Mouse (Mus musculus): ENCODE data around the gene Olfr1099. TPM values are rescaled to one million over a fixed set of nuclear protein-coding genes. Genes with fewer than 3 reads are reported as not detected.

Olfr1099 gene
- total RNA-seq (2023), result not detected

DNA sequence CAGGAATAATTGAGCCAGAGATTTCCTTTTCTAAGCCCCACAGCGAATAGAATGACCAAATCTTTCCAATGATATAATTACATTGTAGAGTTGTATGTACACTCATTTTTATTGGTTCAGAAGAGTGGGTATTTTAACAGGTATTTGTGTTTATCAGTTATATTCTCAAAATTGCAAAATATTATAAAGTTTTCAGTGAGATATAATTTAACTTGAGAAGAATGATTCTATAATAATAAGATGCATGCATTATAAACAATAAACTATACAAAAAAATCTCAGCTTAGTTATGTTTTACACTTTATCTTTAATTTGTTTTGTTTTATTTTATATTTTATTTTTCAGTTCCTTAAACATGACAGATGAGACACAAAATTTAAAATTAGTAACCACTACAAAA is at the start of gene Olfr1099:
TSS of gene Olfr1099 (minus strand) at position 101 of the 400 bp plus-strand sequence.

DNA sequence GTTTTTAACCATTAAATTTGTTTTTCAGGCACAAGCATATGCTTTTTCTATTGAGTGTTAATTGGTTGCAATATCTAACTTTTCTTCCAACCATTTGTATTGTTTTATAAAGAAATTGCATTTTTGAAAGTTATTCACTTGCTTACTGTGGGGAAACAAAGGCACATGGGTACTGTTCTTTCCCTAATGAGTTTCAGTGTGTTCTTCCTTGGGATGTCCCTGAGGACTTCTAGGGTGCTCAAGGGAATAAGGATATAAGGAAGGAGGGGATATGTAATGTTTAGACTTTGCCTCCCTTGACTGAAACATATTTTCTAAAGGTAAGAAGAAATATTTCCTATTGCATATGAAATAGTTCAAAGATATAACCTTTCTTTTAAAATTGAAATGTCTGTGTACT is 37.6 kb upstream of the Olfr1099 start, which contains the start of gene Olfr1102:
TSS of gene Olfr1102 (plus strand) at position 301 of the 400 bp plus-strand sequence.

DNA sequence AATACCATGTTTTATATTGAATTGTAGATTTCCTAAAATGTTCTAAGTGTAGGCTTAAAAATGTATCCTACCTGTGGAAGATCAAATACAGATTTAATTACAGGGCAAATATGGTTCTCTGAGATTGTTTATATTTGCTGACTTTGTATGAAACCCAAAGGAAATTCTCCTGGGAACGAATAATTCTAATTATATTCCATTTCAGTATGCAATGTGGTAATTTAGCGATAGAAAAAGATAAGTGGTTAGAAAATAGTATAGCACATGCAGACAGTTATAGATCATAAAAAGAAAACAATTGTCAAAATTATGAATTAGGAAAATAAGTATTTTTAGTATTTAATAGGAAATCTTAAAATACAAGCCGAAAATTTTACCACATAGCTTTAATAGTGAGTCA is 30.6 kb upstream of the Olfr1099 start, which contains the start of gene Olfr1101:
TSS of gene Olfr1101 (minus strand) at position 101 of the 400 bp plus-strand sequence.

DNA sequence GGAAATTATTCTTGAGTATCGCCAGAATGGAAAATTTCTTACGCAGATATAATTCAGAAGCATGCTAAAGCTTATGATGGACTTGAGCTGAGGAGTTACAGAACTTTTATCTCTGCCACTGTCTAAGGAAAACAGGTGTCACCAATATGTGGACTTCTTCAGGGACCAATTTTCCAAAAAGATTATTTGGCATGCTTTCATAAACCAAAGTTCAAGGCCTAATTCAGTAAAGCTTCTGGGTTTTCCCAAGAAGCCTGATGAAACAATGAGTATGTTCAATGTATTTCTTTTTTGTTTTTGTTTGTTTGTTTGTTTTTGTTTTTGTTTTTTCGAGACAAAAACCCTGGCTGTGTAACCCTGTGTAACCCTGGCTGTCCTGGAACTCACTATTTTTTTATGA is 19.4 kb upstream of the Olfr1099 start, which contains the start of gene Olfr1100:
TSS of gene Olfr1100 (minus strand) at position 101 of the 400 bp plus-strand sequence.

DNA sequence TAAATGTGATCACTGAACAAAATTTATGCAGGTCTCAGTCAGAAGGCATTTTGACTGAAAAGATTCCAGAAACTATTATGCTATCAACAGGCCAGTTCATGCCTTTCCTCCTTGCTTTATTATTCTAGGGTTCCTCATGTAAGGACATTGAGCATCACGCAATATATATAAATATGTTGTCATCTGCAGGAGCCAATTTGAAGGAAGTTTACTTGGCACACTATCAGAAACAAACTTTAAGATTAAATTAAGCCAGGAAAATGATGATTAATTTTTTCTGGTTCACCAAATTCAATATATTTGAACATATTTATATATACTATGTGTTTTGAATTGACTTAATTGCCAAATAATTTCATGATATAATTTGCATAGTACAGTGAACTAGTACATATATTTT is 36.0 kb downstream of the Olfr1099 start, which contains the start of gene Olfr1098:
TSS of gene Olfr1098 (minus strand) at position 101 of the 400 bp plus-strand sequence.

Other genes starting within 250 kb of the Olfr1099 start
- gene Olfr1089, start 227.0 kb downstream of the Olfr1099 start, total RNA-seq (2023), result not detected
- gene Olfr1090, start 201.7 kb downstream of the Olfr1099 start, total RNA-seq (2023), result not detected
- gene Olfr1093, start 178.2 kb downstream of the Olfr1099 start, total RNA-seq (2023), result not detected
- not detected for gene Olfr141, start 150.7 kb downstream of the Olfr1099 start, total RNA-seq (2023)
- gene Olfr1094, start 136.0 kb downstream of the Olfr1099 start, total RNA-seq (2023), result not detected
- gene Olfr1095, start 109.0 kb downstream of the Olfr1099 start, total RNA-seq (2023), result not detected
- not detected for gene Gm13723, start 85.9 kb downstream of the Olfr1099 start, total RNA-seq (2023)
- gene Olfr1097, start 68.5 kb downstream of the Olfr1099 start, total RNA-seq (2023), result not detected
- gene Olfr1098, start 36.1 kb downstream of the Olfr1099 start, total RNA-seq (2023), result not detected
- not detected for gene Olfr1100, start 19.3 kb upstream of the Olfr1099 start, total RNA-seq (2023)
- not detected for gene Olfr1101, start 30.5 kb upstream of the Olfr1099 start, total RNA-seq (2023)
- gene Olfr1102, start 37.7 kb upstream of the Olfr1099 start, total RNA-seq (2023), result not detected
- not detected for gene Olfr1104, start 66.4 kb upstream of the Olfr1099 start, total RNA-seq (2023)
- gene Olfr1105, start 75.8 kb upstream of the Olfr1099 start, total RNA-seq (2023), result not detected
- not detected for gene Olfr1106, start 91.6 kb upstream of the Olfr1099 start, total RNA-seq (2023)
- gene Olfr1107, start 115.1 kb upstream of the Olfr1099 start, total RNA-seq (2023), result not detected
- gene Olfr1109, start 135.3 kb upstream of the Olfr1099 start, total RNA-seq (2023), result not detected
- gene Olfr259, start 153.9 kb upstream of the Olfr1099 start, total RNA-seq (2023), result not detected
- not detected for gene Olfr1110, start 179.6 kb upstream of the Olfr1099 start, total RNA-seq (2023)
- gene Olfr1111, start 191.9 kb upstream of the Olfr1099 start, total RNA-seq (2023), result not detected
- gene Olfr1112, start 227.1 kb upstream of the Olfr1099 start, total RNA-seq (2023), result not detected
- gene Olfr1113, start 248.3 kb upstream of the Olfr1099 start, total RNA-seq (2023), result not detected

All from CD4-positive naive resting alpha-beta T cell, adult 76 days (primary cell).